Mouse (Mus musculus): Measurements from ENCODE around the gene Zbtb20.

- TF ChIP-seq CTCF (IDR thresholded peaks at IDR 0.05; ENCODE audit: low read depth) (no peak), EP300 (IDR thresholded peaks at IDR 0.05; ENCODE audit: low read depth) (no peak)
These were observed 816.1 kb downstream of the Zbtb20 start for GRCm38 (mm10) chr16:43691741-43692140.

Data from liver, embryonic 14.5 days (tissue).